Mouse (Mus musculus): ENCODE results near the gene Taf1c. TPM values are rescaled to one million over a fixed set of nuclear protein-coding genes. Genes with fewer than 3 reads are reported as not detected.

Taf1c gene
- total RNA-seq, 2 experiments from 2014 or later: 15.8 to 15.9 TPM

Other genes starting within 250 kb of the Taf1c start
- gene Mlycd, start 210.3 kb downstream of the Taf1c start, total RNA-seq (2021): 10 to 100 TPM; 19.3 to 21.5 TPM
- gene Osgin1, start 171.1 kb downstream of the Taf1c start, total RNA-seq (2021): under 1 TPM in 1 of 2 experiments, not detected in 1; 0.30 TPM
- 10 to 100 TPM; 35.9 to 48.5 TPM for gene Necab2, start 158.5 kb downstream of the Taf1c start, total RNA-seq (2021)
- gene Slc38a8, start 103.5 kb downstream of the Taf1c start, total RNA-seq (2021): not detected
- gene Mbtps1, start 46.5 kb downstream of the Taf1c start, total RNA-seq (2021): 10 to 100 TPM; 68.7 to 72.1 TPM
- 100 to 1,000 TPM; 103 to 107 TPM for gene Hsdl1, start 30.0 kb downstream of the Taf1c start, total RNA-seq (2021)
- under 1 TPM; 0.26 to 0.52 TPM for gene Dnaaf1, start 30.0 kb downstream of the Taf1c start, total RNA-seq (2021)
- under 1 TPM in 1 of 2 experiments, not detected in 1; 0.42 TPM for gene Adad2, start 7.5 kb upstream of the Taf1c start, total RNA-seq (2021)
- gene Kcng4, start 30.5 kb upstream of the Taf1c start, total RNA-seq (2021): not detected
- gene Wfdc1, start 61.1 kb upstream of the Taf1c start, total RNA-seq (2021): 1 to 10 TPM; 3.6 to 4.9 TPM
- under 1 TPM; 0.14 to 0.16 TPM for gene Atp2c2, start 94.8 kb upstream of the Taf1c start, total RNA-seq (2021)
- 10 to 100 TPM; 15.0 to 16.7 TPM for gene Tldc1, start 173.2 kb upstream of the Taf1c start, total RNA-seq (2021)
- gene Cotl1, start 235.3 kb upstream of the Taf1c start, total RNA-seq (2021): 100 to 1,000 TPM; 208 to 215 TPM